Mouse (Mus musculus) midbrain, embryonic 14.5 days (tissue): ENCODE data around the gene Eef1akmt2. TPM values are rescaled to one million over a fixed set of nuclear protein-coding genes. Genes with fewer than 3 reads are reported as not detected.
A peak's percentile ranks its signal among the peaks of the same experiment; 100 is the strongest.

Experiments
- ATAC-seq: fragments of 200-750 bp; cut with Nextera tagmentation; 2 replicates; pipeline ENCODE4 v1.8.0; 2017; ENCODE audit warnings: moderate number of reproducible peaks, moderate library complexity; ENCODE audit not compliant: low FRiP score, low TSS enrichment
- DNase-seq: peaks from one replicate; pipeline ENCODE4 v3.0.0-alpha.2; 2015
- H3K27ac ChIP-seq: fragments of 300-500 bp; sonication (generic); replicated peaks from 2 replicates; pipeline ENCODE4 v1.5.1; 2014; ENCODE audit warnings: mild to moderate bottlenecking, low read depth, low read length, moderate library complexity
- H3K27me3 ChIP-seq: fragments of 300-500 bp; sonication (generic); 2 replicates; pipeline ENCODE4 v1.6.1; 2014; ENCODE audit warnings: low read length, control low read depth, mixed read lengths; ENCODE audit not compliant: control insufficient read depth, insufficient read depth
- H3K36me3 ChIP-seq: fragments of 300-500 bp; sonication (generic); 2 replicates; pipeline ENCODE4 v1.6.1; 2014; ENCODE audit warnings: low read length, control low read depth; ENCODE audit not compliant: control insufficient read depth, insufficient read depth
- H3K4me1 ChIP-seq: fragments of 300-500 bp; sonication (generic); 2 replicates; pipeline ENCODE4 v1.6.1; 2014; ENCODE audit warnings: mild to moderate bottlenecking, antibody characterized with exemption, low read length, control low read depth; ENCODE audit not compliant: control insufficient read depth, insufficient read depth
- H3K4me2 ChIP-seq: fragments of 300-500 bp; sonication (generic); 2 replicates; pipeline ENCODE4 v1.6.1; 2014; ENCODE audit warnings: mild to moderate bottlenecking, low read length, moderate library complexity
- H3K4me3 ChIP-seq: fragments of 300-500 bp; sonication (generic); replicated peaks from 2 replicates; pipeline ENCODE4 v1.5.1; 2014; ENCODE audit warnings: low read depth, low read length
- H3K9ac ChIP-seq: fragments of 300-500 bp; sonication (generic); replicated peaks from 2 replicates; pipeline ENCODE4 v1.6.1; 2014; ENCODE audit warnings: mild to moderate bottlenecking, low read length, moderate library complexity
- H3K9me3 ChIP-seq: fragments of 300-500 bp; sonication (generic); 2 replicates; pipeline ENCODE4 v1.6.1; 2016; ENCODE audit warnings: low read length, control low read depth, mixed read lengths; ENCODE audit not compliant: control insufficient read depth
- WGBS: fragments of 180-500 bp; shearing (Covaris S2); extraction: QIAGEN DNeasy Blood & Tissue Kit; methylation state at CpG from one replicate; pipeline ENCODE4 v1.1.7; 2014; 5-methylcytosine and 5-hydroxymethylcytosine counted together
- polyA plus RNA-seq: library from polyadenylated mRNA; unstranded; fragments of >200 nt; fragmentation: Nextera tagmentation; extraction: Ambion mirVana; gene quantifications from 2 replicates; pipeline ENCODE4 v1.2.1, GENCODE M21; 2014

Gene Eef1akmt2
- polyA plus RNA-seq, 1 experiment from 2014 or later: 90.0 TPM

GRCm38 (mm10) chr7:132790447-132791219 is 61.8 kb downstream of the Eef1akmt2 start:
- no peaks in the 10 kb centered on the region for H3K36me3 ChIP-seq
- WGBS: 87% methylated on average over 14 of the region's 14 CpGs
- H3K9ac ChIP-seq: no peak overlapping the region
- no peaks in the 10 kb centered on the region for H3K27me3 ChIP-seq
- no peak overlapping the region for H3K4me3 ChIP-seq
- ATAC-seq (no peak), DNase-seq (no peak)
- H3K9me3 ChIP-seq: no peaks in the 10 kb centered on the region
- no peak overlapping the region for H3K27ac ChIP-seq
- H3K4me2 ChIP-seq: no peak overlapping the region
- H3K4me1 ChIP-seq: no peaks in the 10 kb centered on the region

GRCm38 (mm10) chr7:132788826-132789225 is 63.6 kb downstream of the Eef1akmt2 start:
- Histone ChIP-seq H3K27ac (no peak overlapping the region), H3K4me1 (no peaks in the 10 kb centered on the region), H3K9me3 (no peaks in the 10 kb centered on the region), H3K9ac (no peak overlapping the region), H3K4me2 (no peak overlapping the region), H3K4me3 (no peak overlapping the region), H3K36me3 (no peaks in the 10 kb centered on the region), H3K27me3 (no peaks in the 10 kb centered on the region)
- DNase-seq (no peak), ATAC-seq (no peak)
- 95% methylated on average over 13 of the region's 13 CpGs for WGBS

GRCm38 (mm10) chr7:132787496-132788190 is 64.8 kb downstream of the Eef1akmt2 start:
- DNase-seq: no peak
- ATAC-seq: no peak
- WGBS: 93% methylated on average over 4 of the region's 4 CpGs

GRCm38 (mm10) chr7:132787022-132787421 is 65.5 kb downstream of the Eef1akmt2 start:
- WGBS: 94% methylated on average over 4 of the region's 4 CpGs
- Histone ChIP-seq H3K9ac (no peak overlapping the region), H3K4me1 (peaks cover 3% of the 10 kb centered on the region), H3K4me2 (no peak overlapping the region), H3K27me3 (no peaks in the 10 kb centered on the region), H3K36me3 (no peaks in the 10 kb centered on the region), H3K27ac (no peak overlapping the region), H3K4me3 (no peak overlapping the region), H3K9me3 (no peaks in the 10 kb centered on the region)
- ATAC-seq (no peak), DNase-seq (no peak)

More at GRCm38 (mm10) chr7:132787496-132788190, 64.8 kb downstream of the Eef1akmt2 start:
- Histone ChIP-seq H3K36me3 (no peaks in the 10 kb centered on the region), H3K4me2 (no peak overlapping the region), H3K4me3 (no peak overlapping the region), H3K27ac (no peak overlapping the region), H3K27me3 (no peaks in the 10 kb centered on the region), H3K9me3 (no peaks in the 10 kb centered on the region), H3K9ac (no peak overlapping the region), H3K4me1 (no peaks in the 10 kb centered on the region)

- no peak overlapping the region for H3K4me3 ChIP-seq
- WGBS: 60% methylated on average over 4 of the region's 4 CpGs
- ATAC-seq (no peak), DNase-seq (no peak)
- H3K9ac ChIP-seq: no peak overlapping the region
- H3K4me1 ChIP-seq: peaks cover 8% of the 10 kb centered on the region
- H3K27me3 ChIP-seq: no peaks in the 10 kb centered on the region
- H3K9me3 ChIP-seq: no peaks in the 10 kb centered on the region
- no peaks in the 10 kb centered on the region for H3K36me3 ChIP-seq
- H3K4me2 ChIP-seq: no peak overlapping the region
- H3K27ac ChIP-seq: no peak overlapping the region
Measured at GRCm38 (mm10) chr7:132786522-132786921, 66.0 kb downstream of the Eef1akmt2 start.

GRCm38 (mm10) chr7:132786011-132786410 is 66.5 kb downstream of the Eef1akmt2 start:
- 80% methylated on average over 7 of the region's 7 CpGs for WGBS
- Histone ChIP-seq H3K9ac (no peak overlapping the region), H3K27ac (no peak overlapping the region)

GRCm38 (mm10) chr7:132784101-132784500 is 68.4 kb downstream of the Eef1akmt2 start:
- Histone ChIP-seq H3K9me3 (no peaks in the 10 kb centered on the region), H3K27me3 (no peaks in the 10 kb centered on the region), H3K4me2 (no peak overlapping the region), H3K9ac (no peak overlapping the region), H3K4me1 (peaks cover 23% of the 10 kb centered on the region), H3K4me3 (no peak overlapping the region), H3K36me3 (no peaks in the 10 kb centered on the region), H3K27ac (no peak overlapping the region)
- ATAC-seq (no peak), DNase-seq (no peak)
- 88% methylated on average over 5 of the region's 5 CpGs for WGBS

More at GRCm38 (mm10) chr7:132786011-132786410, 66.5 kb downstream of the Eef1akmt2 start:
- H3K4me3 ChIP-seq: no peak overlapping the region
- no peaks in the 10 kb centered on the region for H3K36me3 ChIP-seq
- H3K4me2 ChIP-seq: no peak overlapping the region
- no peaks in the 10 kb centered on the region for H3K9me3 ChIP-seq
- ATAC-seq: no peak
- peaks cover 13% of the 10 kb centered on the region for H3K4me1 ChIP-seq
- peak; percentile 18 for DNase-seq
- H3K27me3 ChIP-seq: no peaks in the 10 kb centered on the region

GRCm38 (mm10) chr7:132781850-132782249 is 70.6 kb downstream of the Eef1akmt2 start:
- Histone ChIP-seq H3K27me3 (no peaks in the 10 kb centered on the region), H3K9me3 (no peaks in the 10 kb centered on the region), H3K4me3 (no peak overlapping the region), H3K27ac (peak overlapping the region; percentile 66), H3K4me1 (peaks cover 23% of the 10 kb centered on the region), H3K36me3 (peaks cover 17% of the 10 kb centered on the region; the same call in 1 of the 2 replicates), H3K4me2 (no peak overlapping the region), H3K9ac (peak overlapping the region; percentile 4; the same call in 1 of the 2 replicates)
- 48% methylated on average over 6 of the region's 6 CpGs for WGBS
- ATAC-seq (no peak), DNase-seq (peak; percentile 36)
